Mouse (Mus musculus): ENCODE data around the gene Trpm7. TPM values are rescaled to one million over a fixed set of nuclear protein-coding genes. Genes with fewer than 3 reads are reported as not detected.

Trpm7 gene
- polyA plus RNA-seq, 1 experiment from 2014 or later: 40.1 TPM

GRCm38 (mm10) chr2:126816644-126817347, 59.2 kb downstream of the Trpm7 start:
- no peaks in the 10 kb centered on the region for H3K27me3 ChIP-seq
- H3K27ac ChIP-seq: no peak overlapping the region
- WGBS: 68% methylated on average over 4 of the region's 4 CpGs
- H3K9ac ChIP-seq: no peak overlapping the region
- no peak overlapping the region for H3K4me2 ChIP-seq
- H3K36me3 ChIP-seq: peaks cover 43% of the 10 kb centered on the region
- no peak overlapping the region for H3K4me3 ChIP-seq
- ATAC-seq (replicated peaks; ENCODE audit: insufficient number of reproducible peaks, insufficient read depth, low FRiP score, low read depth): no peak
- H3K4me1 ChIP-seq (replicated peaks): peaks cover 4% of the 10 kb centered on the region
- H3K9me3 ChIP-seq (replicated peaks): no peaks in the 10 kb centered on the region

DNA sequence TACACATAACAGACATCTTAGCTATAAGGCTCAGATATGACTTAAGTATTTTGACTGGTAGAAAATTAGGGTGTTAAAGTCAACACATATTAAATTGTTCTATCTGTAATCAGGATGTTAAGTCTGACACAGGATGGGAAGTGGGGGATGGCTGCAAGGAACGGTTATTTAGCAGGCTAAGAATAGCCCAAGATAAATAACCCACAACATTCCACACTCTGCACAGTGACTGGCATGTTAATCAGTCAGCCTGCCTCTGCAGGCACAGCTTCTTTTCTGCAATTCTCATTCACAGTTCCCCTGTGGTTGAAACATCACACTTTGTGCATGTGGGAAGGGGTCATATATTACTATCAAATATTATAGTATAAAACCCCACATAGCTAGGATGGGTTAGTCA, 60.2 kb downstream of the Trpm7 start:
- no peaks in the 10 kb centered on the region for H3K27me3 ChIP-seq
- peaks cover 4% of the 10 kb centered on the region for H3K4me1 ChIP-seq (replicated peaks)
- peaks cover 50% of the 10 kb centered on the region for H3K36me3 ChIP-seq
- peak overlapping the region; percentile 59 for H3K27ac ChIP-seq
- 0 out of 2 replicates have a peak overlapping the region, but pooled peaks have one; percentile 14 for H3K4me2 ChIP-seq
- H3K9ac ChIP-seq: no peak overlapping the region
- peak; percentile 80; the same call in 1 of the 2 replicates for ATAC-seq (replicated peaks; ENCODE audit: insufficient number of reproducible peaks, insufficient read depth, low FRiP score, low read depth)
- no peak overlapping the region for H3K4me3 ChIP-seq
- WGBS: 7% methylated on average over 1 of the region's 1 CpGs
- H3K9me3 ChIP-seq (replicated peaks): no peaks in the 10 kb centered on the region

- no peak overlapping the region for H3K27ac ChIP-seq
- H3K36me3 ChIP-seq: peaks cover 69% of the 10 kb centered on the region
- 87% methylated on average over 3 of the region's 3 CpGs for WGBS
- H3K4me2 ChIP-seq: no peak overlapping the region
- no peaks in the 10 kb centered on the region for H3K27me3 ChIP-seq
- H3K9ac ChIP-seq: no peak overlapping the region
- no peak overlapping the region for H3K4me3 ChIP-seq
- no peaks in the 10 kb centered on the region for H3K9me3 ChIP-seq (replicated peaks)
- ATAC-seq (replicated peaks; ENCODE audit: insufficient number of reproducible peaks, insufficient read depth, low FRiP score, low read depth): no peak
- H3K4me1 ChIP-seq (replicated peaks): no peaks in the 10 kb centered on the region
These were observed 74.0 kb downstream of the Trpm7 start for GRCm38 (mm10) chr2:126801980-126802379.

DNA sequence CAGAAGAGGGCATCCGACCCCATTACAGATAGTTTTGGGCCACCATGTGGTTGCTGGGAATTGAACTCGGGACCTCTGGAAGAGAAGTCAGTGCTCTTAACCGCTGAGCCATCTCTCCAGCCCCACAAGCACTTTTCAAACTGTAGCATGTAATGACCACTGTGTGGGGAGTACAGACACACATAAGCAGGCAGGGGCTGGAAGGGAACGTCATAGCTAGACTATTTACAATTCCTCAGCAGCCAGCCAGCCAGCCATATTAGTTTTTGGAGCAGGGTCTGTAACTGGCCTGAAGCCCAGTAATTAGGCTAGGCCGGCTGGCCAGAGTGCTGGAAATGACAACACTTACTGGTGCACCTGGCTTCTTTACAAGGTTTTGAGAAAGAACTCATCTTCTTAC, 77.6 kb downstream of the Trpm7 start:
- no peak for ATAC-seq (replicated peaks; ENCODE audit: insufficient number of reproducible peaks, insufficient read depth, low FRiP score, low read depth)
- no peak overlapping the region for H3K4me2 ChIP-seq
- WGBS: 71% methylated on average over 5 of the region's 5 CpGs
- H3K36me3 ChIP-seq: peaks cover 77% of the 10 kb centered on the region
- no peaks in the 10 kb centered on the region for H3K4me1 ChIP-seq (replicated peaks)
- no peak overlapping the region for H3K4me3 ChIP-seq
- no peaks in the 10 kb centered on the region for H3K9me3 ChIP-seq (replicated peaks)
- H3K9ac ChIP-seq: no peak overlapping the region
- no peak overlapping the region for H3K27ac ChIP-seq
- H3K27me3 ChIP-seq: no peaks in the 10 kb centered on the region

GRCm38 (mm10) chr2:126795708-126796107, 80.3 kb downstream of the Trpm7 start:
- Histone ChIP-seq H3K27ac (no peak overlapping the region), H3K4me1 (replicated peaks) (no peaks in the 10 kb centered on the region), H3K27me3 (no peaks in the 10 kb centered on the region), H3K9ac (no peak overlapping the region), H3K4me2 (no peak overlapping the region), H3K36me3 (peaks cover 83% of the 10 kb centered on the region), H3K4me3 (no peak overlapping the region), H3K9me3 (replicated peaks) (no peaks in the 10 kb centered on the region)
- ATAC-seq (replicated peaks; ENCODE audit: insufficient number of reproducible peaks, insufficient read depth, low FRiP score, low read depth): no peak
- 82% methylated on average over 3 of the region's 3 CpGs for WGBS

DNA sequence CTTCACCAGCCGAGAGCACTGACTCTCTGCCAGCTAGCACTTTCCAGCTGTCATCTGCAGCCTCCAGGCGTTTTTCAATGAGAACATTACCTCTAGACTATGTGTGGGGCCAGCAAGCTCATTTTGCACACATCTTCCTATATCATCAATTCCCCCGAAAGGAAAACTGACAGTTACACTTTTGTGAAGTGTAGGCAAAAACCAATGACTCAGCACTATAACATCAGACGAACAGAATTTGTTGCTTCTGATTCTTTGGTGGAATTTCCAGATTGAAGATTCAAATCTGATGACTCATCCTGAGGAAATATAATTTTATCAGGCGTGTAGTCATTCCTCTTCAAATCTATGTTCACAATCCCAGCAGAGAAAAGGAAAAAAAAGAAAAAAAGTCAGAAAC, 83.4 kb downstream of the Trpm7 start:
- 71% methylated on average over 5 of the region's 5 CpGs for WGBS
- Histone ChIP-seq H3K27ac (no peak overlapping the region), H3K4me2 (no peak overlapping the region), H3K4me1 (replicated peaks) (peaks cover 6% of the 10 kb centered on the region), H3K4me3 (no peak overlapping the region), H3K9me3 (replicated peaks) (no peaks in the 10 kb centered on the region), H3K36me3 (peaks cover 59% of the 10 kb centered on the region), H3K9ac (no peak overlapping the region), H3K27me3 (no peaks in the 10 kb centered on the region)
- no peak for ATAC-seq (replicated peaks; ENCODE audit: insufficient number of reproducible peaks, insufficient read depth, low FRiP score, low read depth)

- Histone ChIP-seq H3K9me3 (replicated peaks) (no peaks in the 10 kb centered on the region), H3K4me2 (no peak overlapping the region), H3K4me1 (replicated peaks) (peaks cover 8% of the 10 kb centered on the region), H3K27ac (no peak overlapping the region), H3K9ac (no peak overlapping the region), H3K27me3 (no peaks in the 10 kb centered on the region), H3K36me3 (peaks cover 18% of the 10 kb centered on the region), H3K4me3 (no peak overlapping the region)
- peak; percentile 55 for ATAC-seq (replicated peaks; ENCODE audit: insufficient number of reproducible peaks, insufficient read depth, low FRiP score, low read depth)
- WGBS: 39% methylated on average over 9 of the region's 9 CpGs
These were observed 88.2 kb downstream of the Trpm7 start for GRCm38 (mm10) chr2:126787721-126788342.

GRCm38 (mm10) chr2:126783370-126783769, 92.7 kb downstream of the Trpm7 start, which contains the start of gene Usp50:
Usp50 (minus strand) TSS chr2:126783470.
- Histone ChIP-seq H3K27ac (no peak within 1 kb of the TSS), H3K27me3 (no peaks in the 10 kb centered on the region), H3K4me2 (no peak within 1 kb of the TSS), H3K4me1 (replicated peaks) (peaks cover 8% of the 10 kb centered on the region), H3K9me3 (replicated peaks) (no peaks in the 10 kb centered on the region), H3K36me3 (no peaks in the 10 kb centered on the region), H3K4me3 (no peak within 1 kb of the TSS), H3K9ac (no peak within 1 kb of the TSS)
- no peak for ATAC-seq (replicated peaks; ENCODE audit: insufficient number of reproducible peaks, insufficient read depth, low FRiP score, low read depth)
- WGBS: 62% methylated on average over 4 of the region's 4 CpGs

GRCm38 (mm10) chr2:126782433-126782832, 93.6 kb downstream of the Trpm7 start:
- no peak overlapping the region for H3K27ac ChIP-seq
- peaks cover 1% of the 10 kb centered on the region for H3K4me1 ChIP-seq (replicated peaks)
- whole genome bisulfite sequencing: 77% methylated on average over 3 of the region's 3 CpGs
- ATAC-seq (replicated peaks; ENCODE audit: insufficient number of reproducible peaks, insufficient read depth, low FRiP score, low read depth): no peak
- no peak overlapping the region for H3K4me2 ChIP-seq
- H3K36me3 ChIP-seq: no peaks in the 10 kb centered on the region
- no peak overlapping the region for H3K4me3 ChIP-seq
- no peaks in the 10 kb centered on the region for H3K9me3 ChIP-seq (replicated peaks)
- H3K27me3 ChIP-seq: no peaks in the 10 kb centered on the region
- no peak overlapping the region for H3K9ac ChIP-seq

GRCm38 (mm10) chr2:126781478-126781877, 94.6 kb downstream of the Trpm7 start:
- Histone ChIP-seq H3K27ac (no peak overlapping the region), H3K4me1 (replicated peaks) (no peaks in the 10 kb centered on the region), H3K4me2 (no peak overlapping the region), H3K9me3 (replicated peaks) (no peaks in the 10 kb centered on the region), H3K36me3 (no peaks in the 10 kb centered on the region), H3K9ac (no peak overlapping the region), H3K27me3 (no peaks in the 10 kb centered on the region), H3K4me3 (no peak overlapping the region)
- no peak for ATAC-seq (replicated peaks; ENCODE audit: insufficient number of reproducible peaks, insufficient read depth, low FRiP score, low read depth)
- 83% methylated on average over 1 of the region's 1 CpGs for WGBS

- Histone ChIP-seq H3K4me2 (no peak overlapping the region), H3K9ac (no peak overlapping the region), H3K9me3 (replicated peaks) (no peaks in the 10 kb centered on the region), H3K4me1 (replicated peaks) (no peaks in the 10 kb centered on the region), H3K36me3 (no peaks in the 10 kb centered on the region), H3K4me3 (no peak overlapping the region), H3K27me3 (no peaks in the 10 kb centered on the region), H3K27ac (no peak overlapping the region)
- WGBS: 82% methylated on average over 10 of the region's 10 CpGs
- no peak for ATAC-seq (replicated peaks; ENCODE audit: insufficient number of reproducible peaks, insufficient read depth, low FRiP score, low read depth)
These were observed 95.7 kb downstream of the Trpm7 start for GRCm38 (mm10) chr2:126780286-126780685.

- 81% methylated on average over 4 of the region's 4 CpGs for WGBS
- Histone ChIP-seq H3K36me3 (no peaks in the 10 kb centered on the region), H3K27ac (no peak overlapping the region), H3K27me3 (no peaks in the 10 kb centered on the region), H3K9ac (no peak overlapping the region), H3K4me2 (no peak overlapping the region), H3K4me3 (no peak overlapping the region), H3K4me1 (replicated peaks) (no peaks in the 10 kb centered on the region), H3K9me3 (replicated peaks) (no peaks in the 10 kb centered on the region)
- no peak for ATAC-seq (replicated peaks; ENCODE audit: insufficient number of reproducible peaks, insufficient read depth, low FRiP score, low read depth)
These were observed 97.2 kb downstream of the Trpm7 start for GRCm38 (mm10) chr2:126778806-126779205.
